Mouse (Mus musculus) mature B cell (primary cell): ENCODE results near the gene Tcf7.

Experiments used
- in situ Hi-C: fragments of 300-500 bp; cut with MboI; formaldehyde crosslinking; loops from 2 replicates; pipeline ENCODE4 v1.14.3; 2019

Tcf7 gene

DNA sequence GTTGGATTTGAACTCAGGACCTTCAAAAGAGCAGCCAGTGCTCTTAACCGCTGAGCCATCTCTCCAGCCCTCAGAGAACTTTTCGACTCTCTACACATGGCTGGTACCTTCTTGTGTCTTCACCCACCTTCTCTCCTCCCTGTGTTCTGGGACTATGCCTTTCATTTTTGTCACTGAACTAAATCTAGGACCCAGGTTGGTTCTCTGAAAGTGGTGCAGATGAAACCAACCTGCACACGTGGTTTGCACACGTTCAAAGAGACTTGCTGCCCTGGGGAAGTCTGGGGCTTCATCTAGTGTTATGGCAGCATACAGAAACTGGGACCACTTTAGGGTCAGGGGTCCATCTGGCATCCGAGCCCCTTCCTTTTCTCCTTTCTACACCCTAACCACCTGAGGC lies 15.5 kb downstream of the Tcf7 start:
- in situ Hi-C loops: no loop called here

DNA sequence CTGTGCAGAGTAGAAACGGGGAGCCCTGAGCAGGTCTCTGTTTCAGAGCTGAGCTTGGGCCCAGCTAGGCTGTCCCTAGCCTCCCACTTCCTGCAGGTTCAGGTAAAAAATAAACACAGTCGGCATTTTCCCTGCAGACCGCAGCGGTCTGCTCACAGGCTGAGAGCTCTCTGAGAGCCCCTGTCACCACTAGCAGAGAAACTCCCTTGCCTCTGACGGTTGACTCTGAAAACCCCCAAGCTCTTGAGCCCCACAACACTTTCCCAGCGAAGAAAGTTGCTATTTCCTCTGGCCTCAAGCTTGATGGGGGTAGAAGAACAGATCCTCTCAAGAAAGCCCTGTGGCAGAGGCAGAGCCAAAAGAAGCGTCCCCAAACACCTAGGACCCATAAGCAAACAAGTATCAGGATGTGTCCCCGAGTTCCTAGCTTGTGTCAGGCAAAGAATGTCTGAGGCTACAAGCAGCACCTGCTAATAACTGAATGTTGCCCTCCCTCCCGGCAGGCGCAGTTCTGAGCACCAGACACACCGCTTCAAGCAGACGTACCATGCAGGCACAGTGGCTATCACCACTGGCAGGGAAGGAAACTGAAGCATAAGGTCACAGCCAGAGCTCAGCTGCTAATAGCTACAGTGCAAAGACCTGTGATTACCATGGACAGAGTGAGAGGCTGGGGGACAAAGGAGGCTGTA lies 17.1 kb downstream of the Tcf7 start:
- in situ Hi-C loops: no loop called here

DNA sequence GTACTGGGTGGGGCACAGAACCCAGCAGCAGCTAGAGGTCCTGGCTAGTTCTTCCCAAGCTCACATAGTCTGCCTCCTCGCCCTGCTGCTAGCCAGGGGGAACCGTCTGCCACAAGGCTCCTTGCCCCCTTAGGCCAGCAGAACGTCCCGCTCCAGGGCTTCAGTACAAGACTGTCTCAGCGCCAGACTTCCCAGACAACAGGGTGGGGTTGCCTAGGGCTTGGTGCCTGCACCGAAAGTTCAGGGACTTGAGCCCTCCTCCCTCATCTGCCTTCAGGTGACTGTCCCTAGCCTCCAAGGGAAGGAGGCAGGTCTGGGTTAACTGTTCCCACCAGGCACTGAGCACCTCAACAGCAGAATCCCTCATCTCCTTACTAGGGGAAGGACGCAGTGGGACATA lies 17.9 kb downstream of the Tcf7 start:
- in situ Hi-C loops: no loop called here

DNA sequence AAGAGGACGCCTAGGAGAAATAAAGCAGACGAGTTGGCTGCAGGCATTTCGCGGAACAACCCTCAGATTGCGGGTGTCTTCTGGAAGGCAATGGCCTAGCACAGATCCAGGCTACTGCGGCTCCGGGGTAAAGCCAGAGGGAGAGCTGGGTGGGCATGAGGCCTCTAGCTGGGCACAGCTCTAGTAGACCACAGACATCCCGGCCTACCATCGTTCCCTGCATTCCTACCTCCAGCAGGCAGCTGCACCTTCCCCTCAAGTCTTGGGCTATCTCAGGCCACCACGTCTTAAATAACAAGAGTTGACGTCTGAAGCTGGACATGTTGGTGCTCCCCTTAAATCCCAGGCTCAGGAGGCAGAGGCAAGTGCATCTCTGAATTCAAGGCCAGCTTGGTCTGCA lies 20.5 kb downstream of the Tcf7 start:
- in situ Hi-C loops: no loop called here

DNA sequence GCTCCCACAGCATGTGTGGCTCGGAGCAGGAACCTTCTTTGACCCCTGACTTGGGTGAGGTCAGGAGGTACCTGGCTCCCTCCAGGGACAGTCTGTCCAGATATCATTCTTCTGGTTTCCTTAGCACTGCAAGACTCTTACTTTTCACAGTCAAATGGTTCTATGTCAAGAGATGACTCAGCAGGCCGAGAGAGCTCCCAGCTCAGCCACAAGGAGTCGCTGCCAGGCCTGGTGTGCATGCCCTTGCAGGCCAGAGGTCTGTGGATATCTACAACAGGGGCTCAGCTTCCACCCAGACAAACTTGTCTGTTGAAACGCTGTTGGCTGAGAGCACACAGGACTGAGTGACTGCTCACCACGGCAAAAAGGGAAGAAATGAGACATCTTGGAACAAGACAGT lies 20.9 kb downstream of the Tcf7 start:
- in situ Hi-C loops: no loop called here

DNA sequence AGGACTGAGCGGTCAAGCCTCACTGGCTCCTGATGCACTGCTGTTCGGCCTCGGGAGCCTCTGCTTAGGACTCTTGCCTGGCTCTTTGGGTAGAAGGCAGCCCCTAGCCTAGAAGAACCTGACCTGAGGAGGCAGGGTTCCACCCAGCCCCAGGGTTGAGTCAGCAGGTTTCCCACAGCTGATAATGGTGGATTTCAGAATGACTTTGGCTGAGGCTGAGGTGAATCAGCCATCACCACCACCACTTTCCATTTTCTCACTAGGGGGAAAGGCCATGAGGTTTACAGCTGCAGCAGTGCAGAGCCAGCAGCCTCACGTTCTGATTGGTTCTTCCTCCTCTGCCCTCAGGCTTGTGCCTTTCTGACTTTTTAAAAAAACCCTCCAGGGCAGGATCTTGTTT lies 21.9 kb downstream of the Tcf7 start:
- in situ Hi-C loops: no loop called here

DNA sequence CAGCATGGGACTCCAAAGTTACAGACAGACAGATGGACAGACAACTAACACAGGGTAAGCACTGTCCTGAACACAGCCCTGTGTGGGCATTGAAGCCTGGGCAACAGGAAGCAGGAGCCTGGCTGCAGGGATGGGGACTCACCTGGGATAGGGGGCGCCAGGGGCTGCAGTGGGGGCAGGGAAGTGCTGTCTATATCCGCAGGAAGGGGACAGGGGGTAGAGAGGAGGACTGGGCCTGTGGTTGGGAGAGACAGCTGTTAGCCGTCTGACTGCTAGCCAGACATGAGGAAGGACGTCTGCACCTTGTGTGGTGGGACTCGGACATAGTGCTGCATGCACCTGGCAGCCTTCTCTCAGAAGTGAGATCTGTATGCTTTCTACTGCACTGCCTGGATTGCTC lies 24.1 kb downstream of the Tcf7 start:
- in situ Hi-C loops: no loop called here

DNA sequence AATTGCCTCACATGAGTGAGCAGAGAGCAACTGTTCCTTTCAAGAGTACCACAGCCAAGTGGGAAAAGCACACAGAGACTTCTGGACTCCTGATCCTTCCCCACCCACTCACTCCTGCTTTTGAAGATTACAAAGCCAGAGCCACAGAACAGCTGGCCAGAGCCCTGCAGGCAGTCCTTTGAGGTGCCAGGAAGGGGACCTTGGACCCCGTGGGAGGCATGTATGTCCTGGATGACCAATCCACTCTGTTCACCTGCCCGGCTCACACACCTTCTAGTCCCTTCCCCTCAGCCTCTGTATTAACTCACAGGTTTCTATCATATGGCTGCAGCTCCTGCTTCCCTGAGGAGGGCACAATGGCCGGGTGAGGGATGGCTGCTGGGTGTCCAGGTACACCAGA lies 25.4 kb downstream of the Tcf7 start:
- in situ Hi-C loops: no loop called here

DNA sequence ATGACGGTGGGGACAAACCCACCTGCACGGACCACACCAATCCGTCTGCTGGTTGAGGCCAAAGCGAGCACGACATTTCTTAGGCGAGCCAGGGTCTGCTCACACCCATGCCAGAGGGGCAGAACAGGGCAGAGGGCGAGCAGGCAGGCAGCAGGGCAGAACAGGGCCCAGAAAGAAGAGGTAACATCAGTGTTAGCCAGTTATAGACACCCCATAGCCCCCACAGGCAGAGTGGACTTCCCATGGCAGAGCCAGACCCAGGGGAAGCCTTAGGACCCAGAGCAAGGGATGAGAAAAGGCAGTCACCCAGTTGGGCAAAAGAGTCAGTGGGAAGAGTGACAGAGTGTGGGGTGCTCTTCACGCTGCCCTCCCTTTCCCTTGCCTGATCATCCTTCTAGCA lies 27.7 kb downstream of the Tcf7 start:
- in situ Hi-C loops: no loop called here

DNA sequence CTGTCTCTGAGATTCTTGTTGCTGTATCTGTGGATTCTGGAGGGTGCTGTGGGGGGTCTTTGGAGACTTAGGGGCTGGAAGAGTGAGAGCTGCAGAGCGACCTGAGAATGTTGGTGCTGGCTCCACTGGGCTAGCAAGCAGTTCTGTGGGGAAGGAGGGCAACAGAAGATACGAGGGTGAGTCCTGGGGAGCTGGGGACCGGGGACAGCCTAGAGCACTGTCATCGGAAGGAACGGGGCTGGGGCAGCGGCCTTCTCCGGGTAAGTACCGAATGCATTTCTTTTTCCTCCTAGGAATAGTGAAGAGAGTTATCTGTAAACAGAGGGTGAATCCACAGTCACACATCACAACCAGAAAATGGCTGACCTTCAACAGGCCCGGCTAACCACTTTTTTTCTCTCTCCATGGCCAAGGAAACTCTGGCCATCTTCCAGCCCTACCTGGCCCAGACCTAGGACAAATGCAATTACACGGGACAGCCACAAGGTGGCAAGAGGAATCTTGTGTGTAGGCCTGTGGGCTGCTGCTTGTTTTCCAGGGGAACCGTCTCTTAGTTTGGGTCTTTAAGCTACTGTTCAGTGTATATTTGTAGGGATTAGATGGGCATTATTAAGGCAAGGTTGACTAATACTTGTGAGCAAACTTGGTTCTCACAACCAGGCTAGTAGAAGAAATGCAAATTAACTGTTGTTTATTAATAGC lies 29.0 kb downstream of the Tcf7 start:
- in situ Hi-C loops: no loop called here

DNA sequence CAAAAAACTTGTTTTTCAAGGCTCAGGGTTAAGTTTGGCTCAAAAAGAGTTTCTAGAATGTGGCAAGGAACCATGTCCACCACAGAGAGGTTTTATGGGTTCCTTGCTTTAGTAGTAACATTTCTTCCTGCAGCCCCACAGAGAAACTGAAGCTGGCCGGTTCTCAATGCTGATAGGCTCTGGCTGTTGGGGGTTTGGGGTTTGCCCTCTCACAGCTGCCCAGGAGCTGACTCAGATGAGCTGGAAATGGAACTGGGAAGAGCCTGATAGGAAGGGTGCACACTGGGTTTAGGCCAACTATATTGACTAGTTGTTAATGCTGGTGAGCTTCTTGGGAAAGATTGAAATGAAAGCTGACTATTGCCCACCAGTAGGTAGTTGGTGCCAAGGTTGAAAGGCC lies 30.1 kb downstream of the Tcf7 start:
- in situ Hi-C loops: no loop called here

DNA sequence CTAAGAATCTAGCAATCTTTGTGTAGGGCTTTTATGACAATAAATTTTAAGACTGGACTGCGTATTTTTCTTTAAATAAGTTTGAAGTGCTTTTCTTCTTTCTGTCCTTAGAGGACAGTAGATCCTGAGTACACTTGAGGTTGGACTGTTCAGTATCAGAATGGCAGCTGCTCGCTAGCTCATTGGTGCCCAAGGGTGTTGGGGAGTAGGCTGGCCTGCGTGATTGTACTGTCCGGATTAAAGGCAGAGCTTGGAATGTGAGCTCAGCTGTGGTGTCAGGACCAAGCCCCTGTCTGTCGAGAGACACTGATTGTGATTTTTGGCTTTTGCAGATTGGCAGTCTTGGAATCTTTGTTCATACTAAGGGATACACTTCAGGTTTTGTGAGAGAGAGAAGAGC lies 31.0 kb downstream of the Tcf7 start:
- in situ Hi-C loops: no loop called here

DNA sequence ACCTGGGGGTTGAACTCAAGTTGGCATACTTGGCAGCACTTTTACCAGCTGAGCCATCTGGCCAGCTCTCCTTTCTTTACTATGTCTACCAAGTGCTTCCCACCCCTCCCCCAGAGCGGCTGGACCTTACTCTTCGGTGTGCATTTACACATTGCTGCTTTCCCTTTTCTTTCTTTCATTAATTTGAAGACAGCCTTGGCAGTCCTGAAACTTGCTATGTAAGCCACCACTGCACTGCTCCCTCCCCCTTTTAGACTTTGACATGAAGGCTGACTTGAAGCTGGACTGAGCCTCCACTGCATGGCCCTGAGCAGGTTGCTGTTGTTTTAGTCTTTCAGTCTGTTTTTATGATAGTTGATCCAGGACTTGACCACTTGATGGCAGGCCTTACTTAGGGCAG lies 33.4 kb downstream of the Tcf7 start:
- in situ Hi-C loops: no loop called here

DNA sequence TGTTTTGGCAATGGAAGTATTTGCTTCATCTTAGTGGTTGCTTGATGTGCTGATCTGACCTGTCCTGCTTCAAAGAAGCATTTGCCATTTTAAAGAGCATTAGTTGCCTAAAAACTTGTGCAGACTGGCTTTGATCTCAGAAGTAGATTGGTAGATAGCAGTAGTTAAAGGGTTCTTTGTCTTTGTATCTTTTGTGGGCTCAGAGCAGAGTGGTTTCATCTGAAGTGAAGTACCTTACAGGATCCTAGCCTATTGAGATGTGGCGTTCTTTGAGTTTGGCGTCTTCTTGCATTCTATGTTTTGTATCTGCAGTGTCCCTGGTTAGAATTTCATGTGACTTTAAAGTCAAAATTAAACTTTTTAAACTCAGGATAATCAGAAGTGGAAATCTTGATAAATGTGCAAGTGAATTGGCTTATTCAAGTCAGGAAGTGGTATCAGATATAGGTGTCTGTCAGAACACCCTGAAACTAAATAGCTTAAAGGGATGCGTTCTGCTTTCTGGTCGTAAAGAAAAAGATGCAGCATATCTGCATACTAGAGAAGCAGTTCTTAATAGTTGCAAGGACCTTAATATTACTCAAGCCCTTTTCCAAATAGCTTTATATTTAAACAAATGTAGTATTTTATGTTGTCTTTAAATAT lies 41.8 kb downstream of the Tcf7 start:
- in situ Hi-C loops: no loop called here

DNA sequence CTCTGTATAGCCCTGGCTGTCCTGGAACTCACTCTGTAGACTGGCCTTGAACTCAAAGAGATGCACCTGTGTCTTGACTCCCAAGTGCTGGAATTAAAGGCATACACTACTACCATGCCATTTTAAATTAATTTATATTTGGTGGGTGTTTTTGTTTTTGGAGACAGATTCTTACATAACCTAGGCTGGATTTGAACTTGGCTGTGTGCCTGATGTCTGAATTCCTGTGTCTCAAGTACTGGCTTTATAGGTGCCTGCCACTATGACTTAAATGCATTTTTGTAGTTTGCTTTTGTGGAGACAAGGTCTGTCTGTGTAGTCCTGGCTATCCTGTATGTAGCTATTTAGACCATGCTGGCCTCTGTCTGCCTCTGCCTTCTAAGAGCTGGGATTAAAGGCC lies 48.3 kb downstream of the Tcf7 start:
- in situ Hi-C loops: no loop called here

DNA sequence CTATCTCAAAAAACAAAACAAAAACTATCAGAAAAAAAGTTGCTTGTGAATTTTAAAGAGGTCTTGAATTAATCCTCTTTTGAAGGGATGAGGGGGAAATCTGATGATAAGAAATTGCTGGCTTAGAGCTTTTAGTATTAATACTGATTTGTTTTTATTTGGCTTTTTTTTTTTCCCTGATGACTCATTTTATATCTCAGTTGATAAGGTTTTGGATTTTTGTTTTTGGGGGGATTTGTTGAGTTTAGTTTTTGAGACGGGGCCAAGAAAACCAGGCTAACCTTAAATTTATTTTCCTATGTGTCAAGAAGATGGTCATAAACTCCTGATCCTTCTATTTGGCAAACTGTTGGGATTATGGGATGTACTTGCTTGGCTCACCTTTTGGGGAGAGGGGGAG lies 48.9 kb downstream of the Tcf7 start:
- in situ Hi-C loops: no loop called here

DNA sequence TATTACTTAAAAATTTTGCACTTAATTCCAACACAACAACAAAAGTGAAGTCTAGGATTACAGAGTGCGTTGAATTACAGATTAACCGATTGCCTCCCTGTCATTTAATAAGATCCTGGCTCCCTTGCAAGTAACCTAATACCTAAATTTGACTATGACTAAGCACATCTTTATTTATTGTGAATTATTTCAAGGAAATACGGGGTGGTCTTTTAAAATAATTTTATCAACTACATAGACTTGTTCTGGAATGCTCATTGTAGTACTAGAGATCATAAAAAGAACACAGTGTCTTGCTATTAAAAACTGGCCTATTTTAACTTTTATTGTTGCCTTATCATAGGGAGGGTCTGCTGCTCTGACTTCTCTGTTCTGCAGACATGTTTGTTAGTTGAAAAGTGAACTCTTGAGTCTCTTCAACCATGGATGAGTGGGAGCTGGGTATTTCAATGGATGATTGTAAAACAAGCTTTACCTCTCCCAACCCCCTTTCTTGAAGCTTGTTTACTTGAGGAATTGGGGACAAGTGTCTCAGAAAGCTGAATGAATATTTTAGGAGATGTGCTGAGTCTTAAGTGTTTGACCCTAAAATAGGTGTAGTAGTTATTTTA lies 49.7 kb downstream of the Tcf7 start:
- in situ Hi-C loops: no loop called here

DNA sequence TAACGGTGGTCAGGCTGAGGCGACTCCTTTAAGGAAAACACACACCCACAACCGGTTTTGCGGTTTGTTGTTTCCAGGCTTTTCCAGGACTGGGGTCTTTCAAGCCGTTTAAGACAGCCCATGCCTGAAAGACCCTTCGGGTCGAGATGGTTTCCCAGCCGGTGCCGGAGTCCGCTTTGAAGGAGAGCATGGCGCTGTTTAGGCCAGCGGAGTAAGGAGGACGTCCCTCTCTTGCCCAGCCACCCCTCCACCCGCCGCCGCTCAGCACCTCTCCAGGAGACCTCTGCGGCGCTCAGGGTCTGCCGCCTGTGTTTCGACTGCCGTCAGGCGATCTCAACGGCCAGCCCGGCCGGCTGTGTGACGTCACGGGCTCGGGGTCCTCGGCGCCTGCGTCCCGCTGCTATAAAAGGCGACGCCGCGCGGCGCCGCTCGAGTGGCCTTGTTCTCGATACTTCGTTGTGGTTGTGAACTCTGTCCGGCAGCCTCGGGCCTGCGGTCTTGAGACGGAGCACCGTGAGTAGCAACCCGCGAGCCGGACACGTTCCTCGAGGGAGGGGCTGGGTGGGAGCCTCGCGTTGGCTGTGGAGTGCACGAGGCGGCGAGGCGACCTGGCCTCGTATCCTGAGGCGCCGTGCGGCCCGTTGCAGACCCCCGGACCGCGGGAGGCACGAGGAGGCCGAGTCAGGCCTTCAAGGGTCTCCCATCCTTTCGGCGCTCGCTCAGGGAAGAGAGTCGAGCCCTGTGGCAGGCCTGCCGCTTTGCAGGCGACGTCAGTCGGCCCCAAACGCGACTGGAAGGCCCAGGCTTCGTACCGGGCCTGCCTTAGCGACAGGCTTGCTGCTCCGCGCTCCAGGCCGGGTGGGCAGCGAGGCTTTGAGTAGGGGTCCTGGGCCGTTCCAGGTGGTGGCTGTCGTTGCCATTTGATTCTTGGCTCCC lies 50.9 kb downstream of the Tcf7 start, which contains the start of gene Skp1a:
Gene Skp1a (plus strand): TSS at position 390 of the 936 bp plus-strand sequence.
- in situ Hi-C loops: no loop called here

DNA sequence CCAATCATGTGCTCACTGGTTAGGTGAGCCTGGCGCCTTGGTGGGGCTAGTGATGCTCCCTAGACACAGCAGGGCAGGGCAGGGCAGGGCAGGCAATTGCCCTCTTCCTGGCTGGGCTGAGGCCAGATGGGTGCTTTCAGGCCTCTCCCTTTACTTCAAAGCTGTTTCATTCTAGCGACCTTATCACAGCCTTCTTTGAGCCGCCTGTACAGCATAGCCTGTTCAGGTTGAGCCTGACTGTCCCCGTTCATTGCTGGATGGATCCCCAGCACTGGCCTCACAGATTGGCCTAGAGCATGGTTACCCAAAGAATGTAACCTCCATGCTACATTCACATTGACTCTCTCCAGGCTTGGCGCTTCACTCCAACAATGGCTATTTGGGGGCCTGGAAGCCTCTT lies 52.1 kb downstream of the Tcf7 start:
- in situ Hi-C loops: no loop called here

DNA sequence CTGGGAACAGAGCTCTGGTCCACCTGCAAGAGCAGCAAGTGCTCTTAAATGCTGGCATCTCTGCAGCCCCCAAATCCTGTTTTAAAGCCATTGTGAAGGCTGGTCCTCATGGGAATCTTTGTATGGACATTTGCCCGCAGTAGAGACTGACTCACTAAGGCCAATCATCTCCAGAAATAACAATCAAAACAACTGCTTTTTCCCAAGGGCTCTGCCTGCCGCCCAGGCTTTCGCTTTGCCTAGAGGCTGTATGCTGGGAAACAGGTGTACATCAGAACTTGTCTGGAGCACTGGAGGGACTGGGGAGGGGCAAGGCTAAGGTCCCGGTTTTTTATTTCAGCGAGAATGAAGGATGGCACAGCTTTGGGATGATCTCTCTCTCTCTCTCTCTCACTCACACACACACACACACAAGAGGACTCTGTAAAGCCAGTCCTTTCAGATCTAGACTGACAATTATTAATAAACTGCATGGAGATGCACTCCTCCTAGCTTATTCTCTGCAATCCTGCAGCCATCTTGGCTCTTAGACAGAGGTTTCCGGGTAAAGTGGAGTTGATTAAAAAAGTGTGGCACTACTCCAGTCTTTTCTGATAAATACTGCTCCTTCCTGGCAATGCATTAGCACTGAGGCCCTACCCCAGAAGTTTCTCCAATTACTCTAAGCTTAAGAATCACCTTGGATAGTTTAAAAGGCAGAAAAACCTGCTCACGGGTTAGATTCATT lies 53.9 kb downstream of the Tcf7 start:
- in situ Hi-C loops: no loop called here
